Mouse (Mus musculus) liver, adult 2 months (tissue): Measurements from ENCODE around the gene Fam20c.

Experiments used
- CTCF ChIP-seq: fragments of 200-500 bp; IDR thresholded peaks from 2 replicates; pipeline ENCODE4 v1.5.1; 2011; ENCODE audit warnings: low read depth, low read length, control low read depth
- POLR2A ChIP-seq: fragments of 200-500 bp; IDR thresholded peaks from 2 replicates; pipeline ENCODE4 v1.6.1; 2011; ENCODE audit warnings: low read length, control low read depth; ENCODE audit not compliant: insufficient read depth; ENCODE audit errors: extremely low read depth

- TF ChIP-seq CTCF (no peak), POLR2A (no peak)
Observed at GRCm38 (mm10) chr5:138852151-138852550, 97.8 kb downstream of the Fam20c start.
